Mouse (Mus musculus): ENCODE measurements around the gene Dnah2. TPM values are rescaled to one million over a fixed set of nuclear protein-coding genes. Genes with fewer than 3 reads are reported as not detected.
"Not testable (repeated sequence)": the region's sequence is repeated elsewhere in the genome, so short reads cannot be mapped to it uniquely, and the experiment has no call there.

The Dnah2 gene
- total and polyA plus RNA-seq, 3 experiments, result 0.08 to 0.41 (median 0.23) TPM

GRCm38 (mm10) chr11:69397581-69398057 is 151.3 kb downstream of the Dnah2 start:
- TF ChIP-seq CTCF (IDR thresholded peaks at IDR 0.05), result 0 out of 2 replicates have a peak, but pooled peaks have one; percentile 14
- TF ChIP-seq POLR2A (IDR thresholded peaks at IDR 0.05; ENCODE audit: insufficient read depth, low read depth, low read length), result no peak
- H3K79me2 ChIP-seq (replicated peaks; ENCODE audit: control insufficient read depth, insufficient read depth, low read length), result no peaks in the 10 kb centered on the region
- intact Hi-C loops (cut with DNase I), result loop anchor here (5.0 kb wide), 1 partner anchor 180 kb away; no protein-coding TSS in a partner anchor
- peaks cover 3% of the 10 kb centered on the region for H3K4me1 ChIP-seq (ENCODE audit: control insufficient read depth, insufficient read depth, low read length)
- H3K27ac ChIP-seq, result peak overlapping the region; percentile 100
- WGBS, result 22% methylated on average over 24 of the region's 24 CpGs
- H3K4me3 ChIP-seq, result peak overlapping the region; percentile 57
- no peaks in the 10 kb centered on the region for H3K27me3 ChIP-seq (ENCODE audit: control insufficient read depth, insufficient read depth, low read length)
- H3K9ac ChIP-seq (ENCODE audit: low read depth, low read length), result peak overlapping the region; percentile 93
- H3K36me3 ChIP-seq (ENCODE audit: control insufficient read depth, insufficient read depth, low read length), result peaks cover 2% of the 10 kb centered on the region; the same call in 1 of the 2 replicates
- DNase-seq, result peak; percentile 47 to 57

- H3K27me3 ChIP-seq (ENCODE audit: control insufficient read depth, insufficient read depth, low read length), result no peaks in the 10 kb centered on the region
- peak; percentile 79 to 86 for DNase-seq
- peak overlapping the region; percentile 22 for H3K9ac ChIP-seq (ENCODE audit: low read depth, low read length)
- H3K27ac ChIP-seq, result peak overlapping the region; percentile 100
- H3K4me3 ChIP-seq, result peak overlapping the region; percentile 75
- no peaks in the 10 kb centered on the region for H3K79me2 ChIP-seq (replicated peaks; ENCODE audit: control insufficient read depth, insufficient read depth, low read length)
- TF ChIP-seq EP300 (IDR thresholded peaks at IDR 0.05; ENCODE audit: insufficient read depth, low read depth, low read length) (peak; percentile 97), POLR2A (IDR thresholded peaks at IDR 0.05; ENCODE audit: insufficient read depth, low read depth, low read length) (peak; percentile 72), CTCF (IDR thresholded peaks at IDR 0.05) (no peak)
- 31% methylated on average over 11 of the region's 11 CpGs for WGBS
- H3K4me1 ChIP-seq (ENCODE audit: control insufficient read depth, insufficient read depth, low read length), result peaks cover 3% of the 10 kb centered on the region
- intact Hi-C loops (cut with DNase I), result loop anchor here (5.0 kb wide), 1 partner anchor 181 kb away; no protein-coding TSS in a partner anchor
- H3K36me3 ChIP-seq (ENCODE audit: control insufficient read depth, insufficient read depth, low read length), result peaks cover 2% of the 10 kb centered on the region; the same call in 1 of the 2 replicates
Observed at GRCm38 (mm10) chr11:69396772-69397171, 152.1 kb downstream of the Dnah2 start.

GRCm38 (mm10) chr11:69395634-69396373 is 153.1 kb downstream of the Dnah2 start:
- Histone ChIP-seq H3K4me3 (peak overlapping the region; percentile 75), H3K27ac (peak overlapping the region; percentile 100), H3K79me2 (replicated peaks; ENCODE audit: control insufficient read depth, insufficient read depth, low read length) (no peaks in the 10 kb centered on the region), H3K4me1 (ENCODE audit: control insufficient read depth, insufficient read depth, low read length) (no peaks in the 10 kb centered on the region; the same call in 1 of the 2 replicates), H3K9ac (ENCODE audit: low read depth, low read length) (peak overlapping the region; percentile 86), H3K36me3 (ENCODE audit: control insufficient read depth, insufficient read depth, low read length) (peaks cover 2% of the 10 kb centered on the region; the same call in 1 of the 2 replicates), H3K27me3 (ENCODE audit: control insufficient read depth, insufficient read depth, low read length) (no peaks in the 10 kb centered on the region)
- intact Hi-C loops (cut with DNase I), result loop anchor here (5.0 kb wide), 1 partner anchor 181 kb away; no protein-coding TSS in a partner anchor
- TF ChIP-seq CTCF (IDR thresholded peaks at IDR 0.05) (no peak), EP300 (IDR thresholded peaks at IDR 0.05; ENCODE audit: insufficient read depth, low read depth, low read length) (peak; percentile 74), POLR2A (IDR thresholded peaks at IDR 0.05; ENCODE audit: insufficient read depth, low read depth, low read length) (peak; percentile 92)
- WGBS, result under 1% methylated on average over 48 of the region's 48 CpGs
- DNase-seq, result peak; percentile 94 to 97

GRCm38 (mm10) chr11:69395235-69395633 is 153.7 kb downstream of the Dnah2 start, which contains the start of the genes Naa38 and Cyb5d1:
TSS of gene Naa38 (plus strand) at chr11:69395487.
TSS of gene Cyb5d1 (minus strand) at chr11:69395631.
- peak within 1 kb of the TSS; percentile 75 for H3K4me3 ChIP-seq
- whole genome bisulfite sequencing, result under 1% methylated on average over 21 of the region's 24 CpGs
- intact Hi-C loops (cut with DNase I), result loop anchor here (5.0 kb wide), 1 partner anchor 182 kb away; no protein-coding TSS in a partner anchor
- H3K27me3 ChIP-seq (ENCODE audit: control insufficient read depth, insufficient read depth, low read length); H3K36me3 ChIP-seq (ENCODE audit: control insufficient read depth, insufficient read depth, low read length); H3K4me1 ChIP-seq (ENCODE audit: control insufficient read depth, insufficient read depth, low read length); H3K79me2 ChIP-seq (replicated peaks; ENCODE audit: control insufficient read depth, insufficient read depth, low read length): not testable (repeated sequence)
- H3K27ac ChIP-seq, result peak within 1 kb of the TSS; percentile 100
- H3K9ac ChIP-seq (ENCODE audit: low read depth, low read length), result peak within 1 kb of the TSS; percentile 86
- peak; percentile 91 to 92 for DNase-seq
- TF ChIP-seq EP300 (IDR thresholded peaks at IDR 0.05; ENCODE audit: insufficient read depth, low read depth, low read length) (0 out of 2 replicates have a peak, but pooled peaks have one; percentile 12), POLR2A (IDR thresholded peaks at IDR 0.05; ENCODE audit: insufficient read depth, low read depth, low read length) (peak; percentile 18; the same call in 1 of the 2 replicates)

GRCm38 (mm10) chr11:69394591-69395167 is 154.2 kb downstream of the Dnah2 start:
- not testable (repeated sequence) for H3K79me2 ChIP-seq (replicated peaks; ENCODE audit: control insufficient read depth, insufficient read depth, low read length); DNase-seq; H3K36me3 ChIP-seq (ENCODE audit: control insufficient read depth, insufficient read depth, low read length); H3K27me3 ChIP-seq (ENCODE audit: control insufficient read depth, insufficient read depth, low read length); H3K4me1 ChIP-seq (ENCODE audit: control insufficient read depth, insufficient read depth, low read length)
- Histone ChIP-seq H3K4me3 (peak overlapping the region; percentile 75), H3K9ac (ENCODE audit: low read depth, low read length) (peak overlapping the region; percentile 65), H3K27ac (peak overlapping the region; percentile 100)
- intact Hi-C loops (cut with DNase I), result loop anchor here (5.0 kb wide), 1 partner anchor 183 kb away; no protein-coding TSS in a partner anchor
- WGBS, result 1% methylated on average over 31 of the region's 31 CpGs

Data from heart, adult 2 months (tissue).